Mouse (Mus musculus) stomach, embryonic 15.5 days (tissue): ENCODE results near the gene Ccdc173. TPM values are rescaled to one million over a fixed set of nuclear protein-coding genes. Genes with fewer than 3 reads are reported as not detected.
A peak's percentile ranks its signal among the peaks of the same experiment; 100 is the strongest.
"Not testable (repeated sequence)": the region's sequence is repeated elsewhere in the genome, so short reads cannot be mapped to it uniquely, and the experiment has no call there.

Experiments used
- ATAC-seq: fragments of 200-750 bp; cut with Nextera tagmentation; 2 replicates; pipeline ENCODE4 v1.8.0; 2017; ENCODE audit warnings: low read depth, moderate number of reproducible peaks, moderate TSS enrichment; ENCODE audit not compliant: insufficient read depth, low FRiP score
- H3K27ac ChIP-seq: fragments of 300-500 bp; sonication (generic); 2 replicates; pipeline ENCODE4 v1.5.1; 2015; ENCODE audit warnings: mild to moderate bottlenecking, inconsistent platforms
- H3K27me3 ChIP-seq: fragments of 300-500 bp; sonication (generic); replicated peaks from 2 replicates; pipeline ENCODE4 v1.6.1; 2015; ENCODE audit warnings: inconsistent platforms
- H3K36me3 ChIP-seq: fragments of 300-500 bp; sonication (generic); 2 replicates; pipeline ENCODE4 v1.6.1; 2015; ENCODE audit warnings: inconsistent platforms
- H3K4me1 ChIP-seq: fragments of 300-500 bp; sonication (generic); 2 replicates; pipeline ENCODE4 v1.6.1; 2015; ENCODE audit warnings: inconsistent platforms
- H3K4me2 ChIP-seq: fragments of 300-500 bp; sonication (generic); 2 replicates; pipeline ENCODE4 v1.6.1; 2015; ENCODE audit warnings: mild to moderate bottlenecking, inconsistent platforms
- H3K4me3 ChIP-seq: fragments of 300-500 bp; sonication (generic); replicated peaks from 2 replicates; pipeline ENCODE4 v1.5.1; 2015; ENCODE audit warnings: inconsistent platforms
- H3K9ac ChIP-seq: fragments of 300-500 bp; sonication (generic); 2 replicates; pipeline ENCODE4 v1.6.1; 2015; ENCODE audit warnings: inconsistent platforms
- H3K9me3 ChIP-seq: fragments of 300-500 bp; sonication (generic); 2 replicates; pipeline ENCODE4 v1.6.1; 2016; ENCODE audit warnings: inconsistent platforms
- WGBS: fragments of 180-500 bp; shearing (Covaris S2); methylation state at CpG from one replicate; pipeline ENCODE4 v1.1.7; 2015; 5-methylcytosine and 5-hydroxymethylcytosine counted together
- polyA plus RNA-seq: library from polyadenylated mRNA; unstranded; fragments of >200 nt; fragmentation: Nextera tagmentation; extraction: Ambion mirVana; gene quantifications from 2 replicates; pipeline ENCODE4 v1.2.1, GENCODE M21; 2015

Gene Ccdc173
- polyA plus RNA-seq, 1 experiment from 2014 or later, result 1.4 TPM

GRCm38 (mm10) chr2:69821711-69822110, 32.3 kb upstream of the Ccdc173 start, which contains the start of gene Klhl23:
Klhl23 (plus strand) TSS chr2:69821944.
- Histone ChIP-seq H3K4me1 (peaks cover 3% of the 10 kb centered on the region; the same call in 1 of the 2 replicates), H3K27me3 (no peaks in the 10 kb centered on the region), H3K4me3 (peak within 1 kb of the TSS; percentile 84), H3K27ac (peak within 1 kb of the TSS; percentile 92), H3K36me3 (0 out of 2 replicates have a peak, but pooled peaks cover 3% of the 10 kb centered on the region), H3K9ac (peak within 1 kb of the TSS; percentile 78), H3K9me3 (no peaks in the 10 kb centered on the region), H3K4me2 (peak within 1 kb of the TSS; percentile 80)
- 0 out of 2 replicates have a peak, but pooled peaks have one; percentile 20 for ATAC-seq
- 3% methylated on average over 8 of the region's 8 CpGs for WGBS

GRCm38 (mm10) chr2:69820201-69820600, 30.8 kb upstream of the Ccdc173 start:
- ATAC-seq, result no peak
- Histone ChIP-seq H3K4me3 (no peak overlapping the region), H3K4me2 (no peak overlapping the region), H3K36me3 (no peaks in the 10 kb centered on the region), H3K9ac (no peak overlapping the region), H3K4me1 (no peaks in the 10 kb centered on the region), H3K27ac (peak overlapping the region; percentile 11; the same call in 1 of the 2 replicates), H3K9me3 (no peaks in the 10 kb centered on the region), H3K27me3 (no peaks in the 10 kb centered on the region)
- 38% methylated on average over 1 of the region's 1 CpGs for WGBS

- H3K27me3 ChIP-seq, result no peaks in the 10 kb centered on the region
- 69% methylated on average over 9 of the region's 9 CpGs for WGBS
- no peaks in the 10 kb centered on the region for H3K36me3 ChIP-seq
- H3K9ac ChIP-seq, result no peak overlapping the region
- no peaks in the 10 kb centered on the region for H3K9me3 ChIP-seq
- H3K4me2 ChIP-seq, result no peak overlapping the region
- no peak overlapping the region for H3K27ac ChIP-seq
- ATAC-seq, result no peak
- H3K4me1 ChIP-seq, result no peaks in the 10 kb centered on the region
- no peak overlapping the region for H3K4me3 ChIP-seq
Observed at GRCm38 (mm10) chr2:69818350-69819085, 29.1 kb upstream of the Ccdc173 start.

DNA sequence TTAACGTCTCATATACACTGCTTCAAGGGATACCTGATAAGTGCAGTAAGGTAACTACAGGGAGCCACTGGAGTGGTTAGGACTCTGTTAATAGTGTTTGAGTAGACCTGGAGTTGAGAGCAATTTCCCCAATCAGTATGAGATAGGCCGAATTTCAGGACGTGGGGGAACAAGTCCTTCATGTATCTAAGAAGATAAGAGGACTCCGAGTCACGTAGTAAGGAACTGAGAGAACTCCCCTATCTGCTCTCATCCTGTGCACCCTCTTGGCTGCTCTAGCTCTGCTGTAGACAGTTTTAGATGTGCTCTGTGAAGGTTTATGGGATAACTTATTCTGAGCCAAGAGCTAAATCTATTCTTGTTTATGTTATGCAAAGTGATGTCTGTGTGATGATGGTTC, 27.2 kb upstream of the Ccdc173 start:
- Histone ChIP-seq H3K9ac (no peak overlapping the region), H3K36me3 (no peaks in the 10 kb centered on the region), H3K9me3 (no peaks in the 10 kb centered on the region), H3K27me3 (no peaks in the 10 kb centered on the region), H3K4me1 (no peaks in the 10 kb centered on the region), H3K4me2 (no peak overlapping the region), H3K27ac (no peak overlapping the region), H3K4me3 (no peak overlapping the region)
- WGBS, result 56% methylated on average over 5 of the region's 5 CpGs
- peak; percentile 79 for ATAC-seq

- not testable (repeated sequence) for H3K4me3 ChIP-seq, H3K4me1 ChIP-seq, H3K9me3 ChIP-seq, H3K36me3 ChIP-seq, H3K27ac ChIP-seq, H3K9ac ChIP-seq, ATAC-seq, H3K27me3 ChIP-seq, H3K4me2 ChIP-seq
- WGBS, result 58% methylated on average over 7 of the region's 7 CpGs
Observed at GRCm38 (mm10) chr2:69811349-69811748, 22.0 kb upstream of the Ccdc173 start.

DNA sequence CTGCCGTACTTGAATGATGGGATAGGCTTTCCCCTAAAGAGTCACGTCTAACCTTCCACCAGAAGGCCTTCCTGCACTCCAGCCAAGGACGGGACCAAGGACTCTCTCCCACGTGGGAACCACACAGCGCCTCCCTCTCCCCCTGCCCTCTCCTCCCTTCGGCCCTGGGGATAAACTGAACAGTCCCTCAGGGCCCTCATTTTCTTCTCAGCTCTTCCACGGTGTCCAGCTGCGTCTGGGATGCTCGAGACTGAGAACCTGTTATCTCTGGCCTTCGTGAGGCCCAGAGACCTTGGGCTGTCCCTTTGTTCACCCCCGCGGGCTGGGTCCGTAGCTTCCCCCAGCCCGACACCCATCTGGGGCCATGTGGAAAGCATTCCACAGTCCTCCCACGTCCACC, 20.8 kb upstream of the Ccdc173 start:
- Histone ChIP-seq H3K4me3 (no peak overlapping the region), H3K27me3 (no peaks in the 10 kb centered on the region), H3K4me2 (no peak overlapping the region), H3K9ac (no peak overlapping the region), H3K4me1 (no peaks in the 10 kb centered on the region), H3K27ac (no peak overlapping the region), H3K36me3 (no peaks in the 10 kb centered on the region), H3K9me3 (no peaks in the 10 kb centered on the region)
- WGBS, result 60% methylated on average over 15 of the region's 15 CpGs
- no peak for ATAC-seq

- H3K36me3 ChIP-seq, H3K9ac ChIP-seq, H3K4me3 ChIP-seq, H3K9me3 ChIP-seq, H3K27me3 ChIP-seq, ATAC-seq, H3K27ac ChIP-seq, H3K4me2 ChIP-seq, H3K4me1 ChIP-seq: not testable (repeated sequence)
- WGBS, result 81% methylated on average over 9 of the region's 9 CpGs
Observed at GRCm38 (mm10) chr2:69804663-69805062, 15.3 kb upstream of the Ccdc173 start.

GRCm38 (mm10) chr2:69803756-69804155, 14.4 kb upstream of the Ccdc173 start:
- Histone ChIP-seq H3K4me3 (no peak overlapping the region), H3K4me2 (no peak overlapping the region), H3K9me3 (no peaks in the 10 kb centered on the region), H3K36me3 (no peaks in the 10 kb centered on the region), H3K27ac (no peak overlapping the region), H3K9ac (no peak overlapping the region), H3K27me3 (no peaks in the 10 kb centered on the region), H3K4me1 (no peaks in the 10 kb centered on the region)
- 62% methylated on average over 8 of the region's 8 CpGs for WGBS
- ATAC-seq, result no peak

- Histone ChIP-seq H3K9me3 (no peaks in the 10 kb centered on the region), H3K4me2 (peak overlapping the region; percentile 14; the same call in 1 of the 2 replicates), H3K4me1 (no peaks in the 10 kb centered on the region), H3K4me3 (no peak overlapping the region), H3K9ac (no peak overlapping the region), H3K36me3 (no peaks in the 10 kb centered on the region), H3K27me3 (no peaks in the 10 kb centered on the region), H3K27ac (no peak overlapping the region)
- peak; percentile 85 for ATAC-seq
- 48% methylated on average over 5 of the region's 5 CpGs for WGBS
Observed at GRCm38 (mm10) chr2:69802911-69803312, 13.5 kb upstream of the Ccdc173 start.

GRCm38 (mm10) chr2:69790722-69791121, 1.3 kb upstream of the Ccdc173 start:
- no peak for ATAC-seq
- WGBS, result 66% methylated on average over 4 of the region's 4 CpGs
- Histone ChIP-seq H3K4me3 (no peak overlapping the region; the same call in 1 of the 2 replicates), H3K4me2 (peak overlapping the region; percentile 86), H3K4me1 (0 out of 2 replicates have a peak, but pooled peaks cover 2% of the 10 kb centered on the region), H3K27me3 (no peaks in the 10 kb centered on the region), H3K9me3 (no peaks in the 10 kb centered on the region), H3K36me3 (peaks cover 16% of the 10 kb centered on the region; the same call in 1 of the 2 replicates), H3K27ac (no peak overlapping the region), H3K9ac (no peak overlapping the region)

DNA sequence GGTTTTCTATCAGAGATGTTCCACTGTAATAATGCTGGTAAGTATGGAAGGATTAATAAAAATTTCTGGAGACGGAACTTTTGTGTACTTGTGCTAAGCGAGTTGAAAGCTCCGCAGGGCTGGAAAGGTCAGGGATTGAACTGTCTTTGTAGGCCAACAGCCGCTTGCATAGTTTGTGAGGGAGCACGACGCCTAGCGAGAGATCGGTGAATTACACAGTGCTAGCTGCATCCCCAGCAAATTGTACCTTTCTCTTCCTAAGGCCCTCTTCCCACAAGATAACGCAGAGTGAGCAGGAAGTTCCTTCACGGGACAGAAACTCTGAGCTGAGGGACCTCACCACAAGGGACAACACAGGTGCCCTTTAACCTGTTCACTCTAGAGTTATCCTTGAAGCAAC, 910 bp upstream of the Ccdc173 start:
- 3% methylated on average over 10 of the region's 10 CpGs for WGBS
- Histone ChIP-seq H3K9me3 (no peaks in the 10 kb centered on the region), H3K4me1 (0 out of 2 replicates have a peak, but pooled peaks cover 2% of the 10 kb centered on the region), H3K4me2 (peak overlapping the region; percentile 86), H3K27me3 (no peaks in the 10 kb centered on the region), H3K27ac (peak overlapping the region; percentile 89; the same call in 1 of the 2 replicates), H3K4me3 (peak overlapping the region; percentile 77), H3K9ac (no peak overlapping the region), H3K36me3 (peaks cover 13% of the 10 kb centered on the region; the same call in 1 of the 2 replicates)
- ATAC-seq, result 0 out of 2 replicates have a peak, but pooled peaks have one; percentile 32

DNA sequence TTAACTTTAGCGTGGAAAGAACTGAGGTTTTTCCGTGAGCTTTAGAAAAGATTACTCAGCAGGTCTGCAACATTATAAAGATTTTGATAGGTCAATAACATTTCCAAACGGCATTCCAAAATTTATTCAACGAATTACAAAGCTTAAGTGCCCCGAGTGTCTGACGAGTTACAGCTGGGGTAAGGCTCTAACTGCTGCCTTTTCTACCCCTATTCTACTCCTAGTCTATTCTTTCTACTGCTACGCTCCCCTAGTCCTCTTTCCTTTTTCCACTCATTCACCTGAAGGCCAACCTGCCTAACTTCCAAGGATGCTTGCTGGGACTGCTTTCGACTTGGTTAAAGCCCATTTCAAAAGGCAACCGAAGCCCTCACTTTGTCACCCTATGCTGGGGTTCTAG, 401 bp downstream of the Ccdc173 start:
- Histone ChIP-seq H3K27ac (peak overlapping the region; percentile 64; the same call in 1 of the 2 replicates), H3K4me3 (peak overlapping the region; percentile 77), H3K27me3 (no peaks in the 10 kb centered on the region), H3K4me2 (peak overlapping the region; percentile 86), H3K4me1 (0 out of 2 replicates have a peak, but pooled peaks cover 2% of the 10 kb centered on the region), H3K36me3 (peaks cover 7% of the 10 kb centered on the region; the same call in 1 of the 2 replicates), H3K9ac (peak overlapping the region; percentile 29; the same call in 1 of the 2 replicates), H3K9me3 (no peaks in the 10 kb centered on the region)
- no peak for ATAC-seq
- WGBS, result 15% methylated on average over 9 of the region's 9 CpGs
